Mouse (Mus musculus) liver, embryonic 14.5 days (tissue): ENCODE results near the gene Ddx18. TPM values are rescaled to one million over a fixed set of nuclear protein-coding genes. Genes with fewer than 3 reads are reported as not detected.

Experiments used
- ATAC-seq: fragments of 200-750 bp; cut with Nextera tagmentation; 2 replicates; pipeline ENCODE4 v1.8.0; 2017; ENCODE audit warnings: moderate number of reproducible peaks, mild to moderate bottlenecking, moderate library complexity; ENCODE audit not compliant: insufficient read depth
- DNase-seq, 3 experiments: peaks; one replicate each; pipeline ENCODE4 v3.0.0-alpha.2; 2012 to 2013; ENCODE audit warnings: low read depth in 3 of 3, low spot score in 3 of 3
- H3K27ac ChIP-seq: fragments of 300-500 bp; sonication (generic); 2 replicates; pipeline ENCODE4 v1.5.1; 2014; ENCODE audit warnings: moderate library complexity, mild to moderate bottlenecking, control low read depth, inconsistent platforms
- H3K27me3 ChIP-seq: fragments of 300-500 bp; sonication (generic); 2 replicates; pipeline ENCODE4 v1.6.1; 2014; ENCODE audit warnings: mild to moderate bottlenecking, low read length, moderate library complexity; ENCODE audit not compliant: control insufficient read depth, insufficient read depth
- H3K36me3 ChIP-seq: fragments of 300-500 bp; sonication (generic); replicated peaks from 2 replicates; pipeline ENCODE4 v1.6.1; 2014; ENCODE audit warnings: low read depth; ENCODE audit not compliant: control insufficient read depth, insufficient read depth
- H3K4me1 ChIP-seq, 2 experiments: fragments of 200-500 bp in 1 of 2; fragments of 300-500 bp in 1 of 2; sonication (generic) in 1 of 2; replicated peaks; 2 replicates each; pipeline ENCODE4 v1.6.1; 2012 to 2014; ENCODE audit warnings: antibody characterized with exemption in 1 of 2, inconsistent platforms in 1 of 2, low read length in 1 of 2; ENCODE audit not compliant: control insufficient read depth in 2 of 2, insufficient read depth in 2 of 2
- H3K4me2 ChIP-seq: fragments of 300-500 bp; sonication (generic); 2 replicates; pipeline ENCODE4 v1.6.1; 2014; ENCODE audit warnings: low read depth, mild to moderate bottlenecking, control low read depth, moderate library complexity
- H3K4me3 ChIP-seq, 2 experiments: fragments of 200-500 bp in 1 of 2; fragments of 300-500 bp in 1 of 2; sonication (generic) in 1 of 2; 2 replicates each; pipeline ENCODE4 v1.5.1; 2012 to 2014; ENCODE audit warnings: low read depth in 2 of 2, low read length in 2 of 2, mild to moderate bottlenecking in 2 of 2, control low read depth in 1 of 2, inconsistent platforms in 1 of 2, moderate library complexity in 1 of 2; ENCODE audit not compliant: insufficient read depth in 1 of 2
- H3K9ac ChIP-seq: fragments of 300-500 bp; sonication (generic); replicated peaks from 2 replicates; pipeline ENCODE4 v1.6.1; 2014; ENCODE audit warnings: mild to moderate bottlenecking, control low read depth, moderate library complexity
- H3K9me3 ChIP-seq: fragments of 300-500 bp; sonication (generic); 2 replicates; pipeline ENCODE4 v1.6.1; 2016; ENCODE audit warnings: low read length, mixed read lengths; ENCODE audit not compliant: control insufficient read depth
- CTCF ChIP-seq: IDR thresholded peaks from 2 replicates; pipeline ENCODE4 v1.5.1; 2016; ENCODE audit warnings: antibody characterized with exemption, low read depth, control low read depth
- EP300 ChIP-seq: IDR thresholded peaks from 2 replicates; pipeline ENCODE4 v1.6.1; 2016; ENCODE audit warnings: antibody characterized with exemption, low read depth
- WGBS: fragments of 180-500 bp; shearing (Covaris S2); extraction: QIAGEN DNeasy Blood & Tissue Kit; methylation state at CpG from one replicate; pipeline ENCODE4 v1.1.7; 2014; ENCODE audit not compliant: insufficient replicate concordance; 5-methylcytosine and 5-hydroxymethylcytosine counted together
- polyA plus RNA-seq, 2 experiments: library from polyadenylated mRNA; depleted of rRNA in 1 of 2; stranded (reverse) in 1 of 2; unstranded in 1 of 2; fragments of >200 nt; fragmentation: Nextera tagmentation in 1 of 2; extraction: Ambion mirVana in 1 of 2; gene quantifications; 2 replicates each; pipeline versions ENCODE4 v1.2.1 to v1.2.3; 2012 to 2014

Gene Ddx18
- polyA plus RNA-seq, 2 experiments: 38.8 to 51.1 TPM

DNA sequence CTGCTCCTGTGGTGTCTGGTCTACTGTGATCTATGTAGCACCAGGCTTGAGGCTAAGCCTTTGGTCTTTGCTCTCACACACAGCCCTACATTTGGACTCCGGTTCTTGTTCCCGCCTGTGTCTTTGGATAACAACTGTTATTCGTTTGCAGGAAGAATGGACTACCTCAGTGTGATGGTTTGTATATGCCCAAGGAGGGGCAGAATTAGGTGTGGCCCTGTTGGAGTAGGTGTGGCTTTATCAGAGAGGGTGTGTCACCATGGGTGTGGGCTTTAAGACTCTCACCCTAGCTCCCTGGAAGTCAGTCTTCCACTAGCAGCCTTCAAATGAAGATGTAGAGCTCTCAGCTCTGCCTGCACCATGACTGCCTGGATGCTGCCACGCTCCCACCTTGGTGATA is 19.1 kb downstream of the Ddx18 start:
- peaks cover 0 to 9% of the 10 kb centered on the region in 2 experiments; a peak in 2 of 4 replicates for H3K4me1 ChIP-seq
- no peak overlapping the region for H3K9ac ChIP-seq
- no peak overlapping the region for H3K27ac ChIP-seq
- ATAC-seq (peak; percentile 59; the same call in 1 of the 2 replicates), DNase-seq (peak in 1 of 3 experiments; percentile 4)
- no peak overlapping the region for H3K4me3 ChIP-seq
- H3K36me3 ChIP-seq: no peaks in the 10 kb centered on the region; the same call in 1 of the 2 replicates
- H3K27me3 ChIP-seq: no peaks in the 10 kb centered on the region
- no peaks in the 10 kb centered on the region for H3K9me3 ChIP-seq
- no peak overlapping the region for H3K4me2 ChIP-seq
- TF ChIP-seq CTCF (no peak), EP300 (no peak)
- WGBS: 64% methylated on average over 4 of the region's 4 CpGs

DNA sequence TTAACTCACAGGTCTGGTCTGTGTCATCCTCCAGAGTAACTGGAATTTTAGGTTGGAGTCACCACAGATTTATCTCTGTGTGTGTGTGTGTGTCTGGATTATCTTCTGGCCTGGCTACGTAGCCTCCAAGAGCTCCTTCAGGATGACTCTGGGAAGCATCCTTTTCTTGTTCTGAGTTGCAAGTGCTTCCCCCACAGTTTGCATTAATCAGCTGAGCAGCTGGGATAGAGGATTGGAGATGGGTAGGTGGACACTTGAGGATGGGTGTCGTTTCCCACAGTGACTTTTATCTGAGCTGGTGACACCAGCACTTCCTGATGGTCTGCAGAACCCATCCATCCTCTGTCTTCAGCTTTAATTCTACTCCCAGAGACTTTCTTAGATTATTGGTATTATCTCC is 20.9 kb downstream of the Ddx18 start:
- no peak overlapping the region for H3K4me3 ChIP-seq
- H3K4me2 ChIP-seq: no peak overlapping the region
- H3K9ac ChIP-seq: no peak overlapping the region
- 34% methylated on average over 2 of the region's 2 CpGs for WGBS
- no peaks in the 10 kb centered on the region for H3K36me3 ChIP-seq
- no peaks in the 10 kb centered on the region for H3K9me3 ChIP-seq
- ATAC-seq: no peak
- H3K4me1 ChIP-seq: peaks cover 0 to 9% of the 10 kb centered on the region in 2 experiments; a peak in 2 of 4 replicates
- no peak for DNase-seq
- H3K27me3 ChIP-seq: no peaks in the 10 kb centered on the region
- TF ChIP-seq EP300 (no peak), CTCF (no peak)
- H3K27ac ChIP-seq: no peak overlapping the region

DNA sequence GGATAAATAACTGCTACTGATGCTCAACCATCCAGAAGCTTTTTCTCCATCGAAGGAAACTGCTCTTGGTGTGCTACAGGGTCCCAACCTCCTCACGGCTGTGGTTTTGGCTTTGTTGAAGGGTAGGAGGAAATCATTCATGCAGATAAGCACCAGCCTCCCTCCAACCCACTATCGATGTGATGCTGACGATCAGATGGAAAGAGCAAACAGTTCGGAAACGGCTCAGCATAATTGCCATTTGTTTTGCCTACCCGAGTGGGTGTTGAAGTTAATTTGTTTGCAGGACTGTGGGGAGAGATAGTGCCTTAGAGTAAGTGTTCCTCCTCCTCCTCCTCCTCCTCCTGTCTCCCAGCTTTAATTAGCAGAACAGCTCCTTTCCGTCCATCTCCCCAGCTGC is 27.4 kb downstream of the Ddx18 start:
- Histone ChIP-seq H3K4me3 (no peak overlapping the region), H3K9me3 (no peaks in the 10 kb centered on the region), H3K27me3 (no peaks in the 10 kb centered on the region), H3K4me2 (no peak overlapping the region), H3K27ac (no peak overlapping the region), H3K4me1 (no peaks in the 10 kb centered on the region), H3K9ac (no peak overlapping the region), H3K36me3 (no peaks in the 10 kb centered on the region)
- DNase-seq: no peak
- 20% methylated on average over 8 of the region's 8 CpGs for WGBS
- TF ChIP-seq CTCF (no peak), EP300 (no peak)
- ATAC-seq: no peak

DNA sequence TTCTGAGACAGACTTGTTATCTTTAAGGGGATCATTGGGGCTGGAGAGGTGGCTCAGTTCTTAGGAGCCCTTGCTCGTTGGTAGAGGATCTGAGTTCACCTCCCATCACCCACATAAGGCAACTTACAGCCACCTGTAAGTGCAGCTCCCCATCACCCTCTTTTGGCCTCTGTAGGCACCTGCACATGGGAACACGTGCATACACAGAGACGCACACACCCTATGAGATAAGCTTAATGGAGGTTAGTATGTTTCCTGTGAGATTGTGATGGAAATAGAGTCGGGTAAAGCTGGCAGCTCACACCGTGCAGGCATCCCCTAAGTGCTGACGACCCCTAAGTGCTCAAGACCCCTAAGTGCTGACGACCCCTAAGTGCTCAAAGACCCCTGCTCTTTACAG is 36.4 kb downstream of the Ddx18 start:
- no peak for ATAC-seq
- no peak overlapping the region for H3K9ac ChIP-seq
- no peaks in the 10 kb centered on the region for H3K9me3 ChIP-seq

DNA sequence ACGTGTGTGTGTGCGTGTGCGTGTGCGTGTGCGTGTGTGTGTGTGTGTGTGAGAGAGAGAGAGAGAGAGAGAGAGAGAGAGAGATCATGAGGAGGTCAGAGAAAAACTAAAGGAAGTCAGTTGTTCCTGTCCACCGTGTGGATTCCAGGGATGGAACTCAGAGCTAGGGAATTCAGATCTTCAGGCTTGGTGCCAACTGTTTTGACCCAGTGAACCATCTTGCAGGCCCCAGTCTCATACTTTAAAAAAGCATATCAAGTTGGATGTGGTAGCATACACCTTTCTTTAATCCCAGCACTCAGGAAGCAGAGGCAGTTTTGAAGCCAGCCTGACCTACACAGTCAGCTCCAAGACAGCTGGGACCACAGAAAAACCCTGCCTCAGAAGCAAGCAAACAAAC is 38.5 kb downstream of the Ddx18 start:
- no peak overlapping the region for H3K9ac ChIP-seq
- H3K9me3 ChIP-seq: no peaks in the 10 kb centered on the region
- TF ChIP-seq EP300: no peak
- no peak for TF ChIP-seq CTCF
- no peaks in the 10 kb centered on the region for H3K4me1 ChIP-seq
- no peak overlapping the region for H3K4me2 ChIP-seq
- no peaks in the 10 kb centered on the region for H3K36me3 ChIP-seq
- WGBS: 72% methylated on average over 6 of the region's 6 CpGs
- peaks cover 14% of the 10 kb centered on the region for H3K27me3 ChIP-seq
- DNase-seq: no peak
- H3K4me3 ChIP-seq: no peak overlapping the region
- H3K27ac ChIP-seq: no peak overlapping the region
- no peak for ATAC-seq

More for the DNA sequence above, 36.4 kb downstream of the Ddx18 start:
- H3K27ac ChIP-seq: no peak overlapping the region
- DNase-seq: no peak
- H3K4me3 ChIP-seq: no peak overlapping the region
- no peaks in the 10 kb centered on the region for H3K4me1 ChIP-seq
- H3K36me3 ChIP-seq: no peaks in the 10 kb centered on the region
- no peak overlapping the region for H3K4me2 ChIP-seq
- TF ChIP-seq EP300 (no peak), CTCF (no peak)
- 29% methylated on average over 7 of the region's 7 CpGs for WGBS
- peaks cover 14% of the 10 kb centered on the region for H3K27me3 ChIP-seq
